Mouse (Mus musculus) left cerebral cortex, adult 9 months (tissue): ENCODE measurements at regions not wholly inside any gene's neighbourhood (a gene's known extent, or its start where the extent isn't known, plus 50 kb on each side); places are given as distances from the start of the nearest gene placed in this dataset.
A peak's percentile ranks its signal among the peaks of the same experiment; 100 is the strongest.

Experiments
- DNase-seq, 2 experiments: peaks; one replicate each; pipeline ENCODE4 v3.0.0; 2022; ENCODE audit warnings: low spot score in 2 of 2

DNA sequence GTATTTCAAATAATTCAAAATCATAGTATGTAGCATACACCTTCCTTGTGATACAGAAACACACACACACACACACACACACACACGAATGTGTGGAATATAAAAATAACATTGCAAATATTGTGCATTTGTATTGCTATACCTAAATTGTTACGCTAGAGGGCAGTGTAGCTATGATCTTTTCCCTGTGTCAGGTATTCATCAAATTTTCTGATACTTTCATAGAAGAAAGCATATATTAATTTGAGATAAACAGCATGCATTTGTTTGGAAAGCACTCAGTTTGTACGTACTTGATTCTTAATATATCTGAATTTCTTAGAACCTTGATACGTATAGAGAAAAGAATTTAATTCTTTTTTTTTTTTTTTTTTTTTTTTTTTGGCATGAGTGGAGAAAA lies 1700.9 kb upstream of the Sel1l start:
- DNase-seq = no peak

DNA sequence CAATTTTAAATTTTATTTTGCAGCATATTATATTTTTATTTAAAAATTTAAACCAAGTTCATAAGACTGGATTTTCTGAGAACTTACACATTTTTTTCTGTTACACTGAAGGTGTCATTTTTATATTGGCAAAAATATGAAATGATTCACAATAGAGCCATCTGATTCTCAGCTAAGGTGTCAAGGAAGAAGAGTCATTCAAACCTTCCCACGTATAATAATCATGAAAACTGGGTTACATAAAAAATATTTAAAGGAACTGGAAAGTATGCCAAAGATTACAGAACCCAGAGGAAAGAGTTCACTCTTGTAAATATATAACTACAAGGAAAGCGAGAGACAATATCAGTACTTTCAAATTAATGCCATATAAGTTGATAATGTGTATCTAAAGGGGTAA lies 1674.5 kb upstream of the Sel1l start:
- no peak for DNase-seq

DNA sequence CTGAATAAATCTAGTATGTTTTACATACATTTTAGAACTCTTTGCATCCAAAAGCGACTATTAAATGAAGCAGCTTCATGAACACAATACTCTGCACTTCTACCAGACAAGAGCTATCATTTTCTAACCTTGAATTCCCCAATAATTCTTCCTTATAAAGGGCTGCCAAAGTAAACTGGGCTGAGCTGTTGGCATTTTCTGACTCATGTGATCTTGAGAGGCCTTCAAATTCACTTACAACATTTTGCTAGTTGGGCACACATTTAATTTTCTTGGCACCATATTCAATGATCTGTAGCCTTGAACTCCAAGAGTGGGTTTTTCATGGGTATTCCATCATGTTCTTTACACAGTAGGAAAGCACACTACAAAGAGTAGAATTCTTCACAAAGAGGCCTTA lies 1637.4 kb upstream of the Sel1l start:
- DNase-seq = no peak

DNA sequence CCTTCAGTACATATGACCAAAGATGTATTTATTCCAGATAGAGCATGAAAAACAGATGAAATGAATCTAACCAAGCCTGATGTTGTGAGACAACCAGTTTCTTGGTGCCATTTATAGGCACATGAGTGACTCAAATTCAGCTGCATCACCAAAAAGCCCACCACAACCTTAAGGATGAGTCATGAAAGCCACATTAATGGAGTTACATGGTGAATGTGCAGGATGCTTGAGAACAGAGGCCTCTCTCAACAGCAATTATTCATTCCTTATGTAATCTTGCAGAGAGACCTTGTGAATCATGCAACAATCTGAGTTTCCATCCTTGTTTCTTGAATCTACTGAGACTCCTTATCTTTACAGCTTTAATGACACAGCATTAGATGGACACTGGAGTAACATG lies 1613.1 kb upstream of the Sel1l start:
- DNase-seq = no peak

DNA sequence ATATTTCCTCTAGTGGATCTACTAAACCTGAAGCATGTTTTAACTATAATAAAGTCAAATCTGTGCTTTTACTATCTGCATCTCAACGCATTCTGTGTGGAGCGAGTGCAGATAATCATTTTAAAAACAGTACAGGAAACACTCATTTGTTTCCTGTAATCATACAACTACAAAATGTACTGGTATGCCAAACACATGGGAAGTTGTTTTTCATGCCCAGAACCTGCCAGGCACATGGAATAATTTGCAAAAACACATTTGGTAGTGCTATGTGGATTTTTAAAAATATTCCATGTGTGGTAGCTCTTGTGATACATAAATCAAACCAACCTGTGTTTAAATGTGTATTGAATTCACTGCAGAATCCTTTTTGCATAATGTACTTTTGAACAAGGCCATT lies 1600.5 kb upstream of the Sel1l start:
- no peak for DNase-seq

DNA sequence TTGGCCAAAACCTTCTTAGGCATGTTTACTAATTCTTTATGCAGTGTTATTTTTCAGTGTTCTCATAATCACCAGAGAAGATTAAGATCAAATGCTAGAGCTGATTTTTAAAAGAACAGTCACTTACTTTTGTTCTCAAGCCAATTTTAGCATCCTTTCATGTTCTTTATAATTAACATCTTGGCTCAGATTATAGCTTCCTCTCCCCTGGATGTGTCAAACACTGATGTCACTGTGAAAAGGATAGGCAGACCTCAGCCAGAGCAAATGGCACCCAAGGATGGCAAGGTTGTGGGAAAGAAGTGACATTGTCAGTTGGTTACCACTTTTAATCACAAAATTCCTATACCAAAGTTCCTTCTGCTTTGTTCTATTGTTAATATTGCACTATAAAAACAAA lies 1580.3 kb upstream of the Sel1l start:
- no peak for DNase-seq

DNA sequence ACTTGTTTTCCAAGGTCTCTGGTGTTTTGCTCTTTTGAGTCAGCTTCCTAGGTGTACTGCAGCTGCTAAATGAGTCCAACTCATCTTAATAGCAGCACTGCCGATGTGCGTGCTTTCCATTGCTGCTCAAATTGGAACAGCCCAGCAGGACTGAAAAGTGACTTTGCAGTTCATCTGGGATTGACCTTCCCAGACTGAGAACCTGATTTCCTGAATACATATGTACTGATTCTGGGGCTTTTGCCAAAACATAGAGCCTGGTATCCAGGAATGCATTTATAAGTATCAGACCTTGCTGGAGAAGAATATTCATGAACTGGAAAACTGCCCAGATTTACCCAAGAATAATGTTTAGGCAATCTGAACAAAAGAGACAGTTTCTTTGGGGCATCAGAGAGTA lies 1579.0 kb upstream of the Sel1l start:
- no peak for DNase-seq

DNA sequence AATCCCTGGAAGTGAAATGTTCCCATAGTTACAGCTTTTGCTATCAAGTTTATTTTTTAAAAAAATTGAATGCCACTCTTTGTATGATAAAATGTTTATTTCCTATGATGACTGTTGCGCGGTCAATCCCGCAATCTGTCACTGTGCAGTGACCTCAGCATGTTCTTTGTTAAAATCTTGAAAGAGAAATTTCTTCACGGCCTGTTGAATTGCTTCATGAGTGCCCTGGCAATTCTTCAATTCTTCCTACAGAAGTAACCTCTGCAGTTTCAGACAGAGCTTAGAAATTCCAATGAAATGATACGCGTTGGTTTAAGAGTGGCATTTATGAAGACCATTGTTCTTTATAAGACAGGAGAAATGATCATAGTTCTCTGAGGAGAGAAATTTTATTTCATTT lies 1567.4 kb upstream of the Sel1l start:
- no peak for DNase-seq

DNA sequence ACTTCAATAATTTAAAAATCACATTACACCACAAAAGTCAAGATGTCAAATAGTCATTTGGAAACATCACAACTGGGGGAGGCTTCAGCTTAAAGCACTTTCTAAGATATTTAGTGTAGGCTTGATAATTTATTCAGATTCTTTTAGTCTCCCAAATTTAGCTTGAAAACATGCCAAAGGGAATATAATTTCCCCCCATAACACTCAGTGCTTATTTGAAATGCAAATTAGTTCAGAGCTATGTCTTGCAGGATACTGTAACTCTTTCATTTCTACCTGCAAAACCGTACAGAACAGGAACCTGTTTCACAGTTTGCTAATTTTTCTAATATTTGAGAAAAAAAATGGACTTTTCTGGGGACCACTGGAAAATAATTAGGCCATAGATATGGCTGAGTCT lies 1566.8 kb upstream of the Sel1l start:
- peak in 1 of 2 experiments; percentile 32 for DNase-seq

DNA sequence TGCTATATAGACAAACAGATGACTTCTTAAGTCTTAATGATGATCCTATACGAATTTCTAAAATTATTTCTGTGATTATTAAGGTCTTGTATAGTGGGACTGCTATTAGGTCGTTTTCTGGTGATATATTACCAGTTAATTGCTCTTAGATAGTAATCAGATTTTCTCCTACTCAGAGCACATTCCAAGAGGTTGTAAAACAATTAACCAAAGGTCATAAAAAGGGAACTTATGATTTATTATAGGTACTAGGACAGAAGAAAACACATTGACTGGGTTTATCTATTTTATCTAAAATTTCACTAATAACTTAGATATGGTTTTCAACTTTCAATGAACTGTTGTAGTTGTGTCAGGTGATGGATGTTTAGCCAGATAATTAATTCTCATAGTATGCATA lies 1536.6 kb upstream of the Sel1l start:
- no peak for DNase-seq

DNA sequence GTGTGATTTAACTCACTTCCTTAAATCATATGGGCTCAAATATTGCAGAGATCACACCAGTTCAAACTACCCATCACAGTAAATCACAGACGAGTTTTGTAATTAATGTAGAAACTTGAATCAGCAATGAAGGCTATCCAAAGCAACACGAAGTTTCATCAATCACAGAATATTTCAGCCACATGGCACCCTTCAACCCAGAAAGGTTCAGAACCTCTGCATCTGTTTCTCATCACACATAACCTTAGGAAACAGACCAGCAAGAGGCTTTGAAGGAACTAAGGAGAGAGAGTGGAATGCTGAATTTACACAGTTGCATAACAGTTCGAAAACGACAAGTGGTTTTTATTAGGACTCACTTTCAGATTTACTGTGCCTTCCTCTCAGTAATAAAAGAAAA lies 1494.0 kb upstream of the Sel1l start:
- DNase-seq = no peak

DNA sequence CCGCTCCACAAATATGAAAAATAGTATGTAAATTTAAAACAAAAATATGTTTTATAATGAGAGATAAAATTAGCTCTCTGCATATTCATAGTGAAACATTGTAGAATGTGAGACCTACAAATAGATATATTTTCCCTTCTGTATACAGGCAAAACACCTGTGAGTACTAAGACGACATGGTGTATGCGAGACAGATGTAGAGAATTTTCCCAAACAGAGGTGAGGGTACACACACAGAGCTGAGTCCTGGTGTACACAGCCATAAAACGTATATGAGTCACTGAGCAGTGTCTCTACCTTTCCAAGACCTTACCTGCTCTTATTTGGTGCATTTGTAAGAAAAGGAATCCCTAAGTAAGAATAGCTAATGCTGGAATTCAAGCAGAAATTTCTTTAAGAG lies 1493.6 kb upstream of the Sel1l start:
- no peak for DNase-seq

DNA sequence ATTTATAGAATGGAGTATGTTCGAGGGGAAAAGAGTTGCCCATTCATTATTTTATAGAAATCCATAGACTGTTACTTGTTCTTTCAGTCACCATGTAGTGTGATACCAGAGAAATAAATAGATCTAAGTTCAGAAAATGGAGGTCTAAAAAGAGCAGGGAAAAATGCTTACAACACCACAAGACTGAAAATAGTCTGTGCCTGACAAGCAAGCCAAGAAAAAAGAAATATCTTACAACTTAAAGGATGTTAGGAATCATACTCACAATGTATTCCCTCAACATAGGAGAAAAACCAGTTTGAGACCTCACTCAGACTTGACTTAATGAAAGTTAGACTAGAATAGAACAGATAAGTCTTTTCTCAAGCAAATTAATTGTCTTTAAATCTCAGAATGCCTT lies 1486.6 kb upstream of the Sel1l start:
- no peak for DNase-seq

DNA sequence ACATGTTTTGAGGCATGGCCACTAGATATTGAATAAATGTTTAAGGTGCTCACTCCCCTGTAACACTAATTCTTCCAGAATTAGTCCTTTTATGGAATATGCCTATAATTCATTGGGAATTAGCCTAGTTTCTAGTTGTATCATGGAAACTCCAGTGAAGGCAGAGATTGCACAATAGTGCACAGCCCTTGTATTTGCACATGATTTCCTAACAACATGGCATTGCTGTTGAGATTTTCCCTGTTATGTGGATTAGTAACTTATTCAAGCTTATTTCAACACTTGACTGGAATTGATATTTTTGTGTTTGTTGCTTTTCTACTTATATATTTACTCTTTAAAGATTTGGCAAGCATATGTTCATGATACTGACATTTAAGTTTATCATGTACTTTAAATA lies 1463.3 kb upstream of the Sel1l start:
- DNase-seq = no peak

DNA sequence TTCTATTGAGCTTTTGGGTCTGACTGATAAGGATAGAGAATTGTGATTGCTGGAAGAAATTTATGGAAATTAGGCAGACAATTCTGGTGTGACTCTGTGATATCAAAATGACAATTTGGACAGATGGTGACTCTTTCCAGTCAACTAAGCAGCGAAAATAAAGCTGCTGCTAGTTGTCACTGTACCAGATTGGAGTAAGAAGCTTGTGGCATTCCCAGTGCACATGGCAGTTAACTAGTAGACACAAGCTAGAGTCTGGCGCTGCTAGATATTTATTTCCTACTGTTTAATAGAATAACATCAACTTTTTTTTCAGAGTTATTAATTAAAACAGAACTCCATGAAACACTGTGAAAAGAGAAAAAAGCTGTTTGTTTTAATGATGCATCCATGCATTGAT lies 1432.9 kb upstream of the Sel1l start:
- DNase-seq = no peak

DNA sequence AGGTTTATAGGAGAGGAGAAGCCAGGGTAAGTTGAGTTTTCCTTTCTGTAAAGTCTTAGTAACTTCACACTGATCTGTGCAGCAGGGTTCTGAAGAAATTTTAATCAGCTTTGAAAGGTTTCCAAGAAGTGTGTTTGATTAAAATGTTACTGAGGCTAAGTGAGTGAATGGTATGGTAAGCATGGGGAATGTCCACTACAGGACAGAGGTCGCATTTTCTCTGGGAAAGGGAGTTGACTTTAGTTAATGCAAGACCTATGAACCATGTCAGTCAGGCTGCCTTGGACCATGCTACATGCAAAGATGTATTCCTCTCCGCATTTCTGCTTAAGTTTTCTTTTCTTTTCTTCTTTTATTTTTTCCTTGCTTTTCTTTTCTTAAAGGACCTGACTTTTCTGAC lies 1424.7 kb upstream of the Sel1l start:
- DNase-seq = no peak

DNA sequence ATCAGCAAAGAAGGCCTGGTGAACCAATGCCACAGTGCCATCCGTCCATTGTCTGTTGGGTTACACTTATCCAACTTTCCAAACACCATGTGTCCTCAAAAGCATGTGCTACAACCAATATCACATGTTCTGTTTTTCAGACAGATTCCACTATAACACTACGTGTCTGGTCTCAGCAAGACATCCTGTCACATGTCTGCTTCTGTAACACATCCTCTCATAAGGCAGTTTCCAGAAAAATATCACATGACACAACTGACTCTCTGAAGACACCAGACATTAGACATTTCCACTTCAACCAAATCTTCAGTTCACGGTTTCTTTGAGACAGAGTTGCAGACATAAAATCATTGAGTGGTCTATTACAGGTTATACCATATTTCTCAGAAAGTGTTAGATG lies 1381.3 kb upstream of the Sel1l start:
- no peak for DNase-seq

DNA sequence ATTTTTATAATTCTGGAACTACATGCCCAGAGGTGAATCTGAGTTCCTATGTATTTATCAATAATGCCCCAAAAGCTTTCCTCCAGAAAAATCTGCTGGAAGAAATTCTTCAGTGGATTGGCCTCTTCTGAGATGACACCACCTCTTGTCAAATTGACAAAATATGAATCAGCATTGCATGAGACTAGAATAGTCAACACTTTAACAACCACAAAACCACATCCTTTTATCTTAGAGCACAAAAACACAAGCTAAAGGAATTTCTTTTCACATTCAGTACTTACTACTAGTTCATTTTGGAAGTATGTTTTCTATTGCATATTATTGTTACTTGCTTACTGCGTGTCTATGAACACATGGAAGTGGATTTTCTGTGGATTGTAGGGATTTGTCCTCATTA lies 1377.9 kb upstream of the Sel1l start:
- no peak for DNase-seq

DNA sequence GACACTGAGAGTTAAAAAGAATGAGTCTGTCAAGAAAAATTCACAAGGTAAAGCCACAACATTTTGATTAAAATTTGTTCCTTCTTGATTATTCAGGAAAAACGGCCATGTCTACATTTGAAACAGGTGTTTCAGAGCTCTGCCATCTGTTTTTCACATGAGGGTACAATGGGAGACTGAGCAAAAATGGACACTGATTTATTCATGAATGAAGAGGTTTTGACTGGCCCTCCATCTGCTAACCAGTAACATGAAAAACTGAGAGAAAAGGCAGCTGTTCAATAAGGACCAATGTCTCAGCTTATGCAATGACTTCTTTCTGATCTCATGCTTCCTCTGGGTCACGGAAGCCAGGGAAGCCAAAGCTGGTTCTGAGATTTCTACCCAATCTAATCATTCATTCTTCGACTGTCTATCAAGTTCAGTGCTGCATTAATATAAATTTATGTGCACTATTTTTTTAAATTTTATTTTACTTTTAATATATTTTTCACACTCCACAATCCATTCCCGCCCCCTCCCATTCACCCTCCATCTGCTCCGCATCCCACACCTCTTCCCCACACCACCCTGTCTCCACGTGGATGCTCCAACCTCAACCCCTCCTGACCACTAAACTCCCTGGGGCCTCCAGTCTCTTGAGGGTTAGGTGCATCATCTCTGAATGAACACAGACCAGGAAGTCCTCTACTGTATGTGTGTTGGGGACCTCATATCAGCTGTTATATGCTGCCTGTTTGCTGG lies 1372.4 kb upstream of the Sel1l start:
- DNase-seq = peak in 1 of 2 experiments; percentile 3

DNA sequence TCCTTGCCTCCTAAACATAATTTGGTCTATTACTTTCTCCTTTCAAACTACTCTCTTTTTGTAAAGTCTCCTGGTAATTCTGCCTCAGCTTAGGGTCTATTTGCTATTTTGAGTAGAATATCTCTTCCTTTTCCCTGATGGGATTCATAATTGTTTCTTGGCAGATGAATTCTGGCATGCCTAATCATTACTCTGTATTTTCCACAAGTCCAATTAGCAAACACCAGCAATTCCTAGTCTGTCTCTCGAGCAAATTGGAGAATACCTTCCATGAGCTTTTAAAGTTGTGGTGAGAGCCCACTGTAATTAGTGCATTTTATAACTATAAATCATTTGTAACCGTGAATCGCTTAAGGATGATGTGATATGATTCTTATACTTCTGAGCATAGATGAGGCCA lies 1358.6 kb upstream of the Sel1l start:
- DNase-seq = no peak

DNA sequence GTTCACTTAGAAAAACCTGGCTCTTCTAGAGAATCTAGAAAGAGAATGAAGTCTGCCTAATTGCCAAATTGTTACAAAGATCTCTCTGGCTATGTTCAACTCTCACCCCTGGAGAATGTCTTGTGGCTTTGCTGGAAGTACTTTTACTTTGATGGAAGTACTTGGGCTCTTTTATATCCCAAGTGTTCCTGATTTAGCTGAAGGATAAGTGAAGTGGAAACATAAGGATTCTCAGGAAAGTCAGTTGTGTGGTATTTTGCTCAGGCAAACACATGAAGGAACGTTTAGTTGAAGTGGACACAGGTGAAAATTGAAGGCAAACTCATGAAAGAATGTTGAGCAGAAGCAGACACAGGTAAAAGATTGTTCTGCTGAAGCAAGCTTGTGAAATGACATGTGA lies 1340.0 kb upstream of the Sel1l start:
- DNase-seq = no peak

DNA sequence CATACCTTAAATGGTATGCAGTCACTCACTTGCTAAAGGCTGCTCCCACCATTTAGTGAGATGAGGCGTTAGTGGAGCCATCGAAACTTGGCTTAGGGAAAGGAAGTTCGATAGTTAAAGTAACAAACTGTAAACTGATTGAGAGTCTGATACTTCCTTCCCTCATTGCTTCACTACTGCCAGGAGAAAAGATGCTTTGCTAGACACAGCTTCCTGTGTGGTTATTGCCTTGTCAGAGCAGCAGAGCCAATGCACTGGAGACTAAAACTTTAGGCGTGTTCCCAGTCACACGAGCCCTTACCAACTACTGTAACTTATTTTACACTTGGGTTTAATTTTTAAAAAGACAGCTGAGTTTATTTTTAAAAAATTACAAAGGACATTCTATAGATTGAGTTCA lies 1324.8 kb upstream of the Sel1l start:
- DNase-seq = no peak

DNA sequence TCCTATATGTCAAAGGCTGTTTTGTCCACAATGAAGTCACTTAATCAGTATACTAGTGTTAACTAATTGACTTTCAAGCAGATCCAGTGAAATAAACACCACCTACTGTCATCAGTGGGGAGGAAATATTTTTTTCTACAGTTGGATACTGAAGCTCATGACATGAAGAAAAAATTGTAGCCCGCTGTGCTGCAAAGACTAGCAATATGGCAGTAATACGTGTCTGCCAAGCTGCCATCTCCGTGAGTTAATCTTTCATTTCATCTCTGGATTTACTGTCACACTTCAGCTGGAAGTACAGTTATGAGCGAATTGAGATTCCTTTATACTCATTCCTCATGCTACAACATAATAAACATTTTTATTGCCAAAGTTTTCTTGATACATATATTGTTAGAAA lies 1311.3 kb upstream of the Sel1l start:
- DNase-seq = no peak

DNA sequence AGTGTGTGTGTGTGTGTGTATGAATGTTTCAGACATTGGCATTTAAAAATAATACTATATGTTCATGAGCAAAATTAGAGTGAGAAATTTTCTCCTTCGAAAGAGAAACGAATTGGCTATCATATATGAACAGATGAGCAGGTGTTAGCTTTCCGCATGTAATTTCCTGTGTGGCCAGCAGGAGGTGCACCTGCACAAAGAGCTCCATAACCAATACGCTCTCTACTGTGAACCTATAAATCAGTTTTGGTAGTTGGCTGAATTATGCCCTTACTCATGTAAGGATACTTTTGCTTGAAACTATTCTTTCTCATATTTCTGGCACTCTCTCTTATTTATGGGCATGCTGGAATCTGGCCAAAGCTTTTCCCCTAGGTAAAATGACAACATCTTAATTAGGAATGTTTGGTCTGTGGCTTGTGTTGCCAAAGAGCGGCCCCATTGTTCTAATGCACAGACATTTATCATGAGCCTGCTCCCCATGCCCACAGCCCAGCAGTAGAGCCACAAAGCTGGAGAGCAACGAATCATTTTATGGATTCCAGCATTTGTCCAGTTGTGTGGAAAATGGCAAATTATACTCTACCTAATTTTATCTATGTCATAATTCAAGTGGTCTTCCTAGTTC lies 1303.8 kb upstream of the Sel1l start:
- DNase-seq = peak; percentile 5 to 43
